Mouse (Mus musculus) C2C12 (cell line): ENCODE measurements at regions not wholly inside any gene's neighbourhood (a gene's known extent, or its start where the extent isn't known, plus 50 kb on each side); places are given as distances from the start of the nearest gene placed in this dataset.

ENCODE experiments used
- H3K27me3 ChIP-seq: one replicate; pipeline ENCODE4 v1.6.1; 2011; ENCODE audit not compliant: control insufficient read depth, insufficient read depth, insufficient read length
- H3K36me3 ChIP-seq: one replicate; pipeline ENCODE4 v1.6.1; 2011; ENCODE audit not compliant: control insufficient read depth, insufficient read depth
- H3K4me3 ChIP-seq: one replicate; pipeline ENCODE4 v1.5.1; 2011; ENCODE audit warnings: mild to moderate bottlenecking, control low read depth; ENCODE audit not compliant: poor library complexity, insufficient read depth, severe bottlenecking
- H3K79me2 ChIP-seq: one replicate; pipeline ENCODE4 v1.6.1; 2011; ENCODE audit not compliant: control insufficient read depth, insufficient read depth
- H3K79me3 ChIP-seq: one replicate; pipeline ENCODE4 v1.6.1; 2011; ENCODE audit warnings: low read depth, control low read depth
- H3ac ChIP-seq: one replicate; pipeline ENCODE3; 2011; ENCODE audit warnings: low read depth; ENCODE audit not compliant: control insufficient read depth, insufficient read length
- CEBPB ChIP-seq: IDR thresholded peaks from one replicate; pipeline ENCODE4 v1.6.1; 2011; ENCODE audit warnings: low read depth, mild to moderate bottlenecking, control low read depth, moderate library complexity
- CTCF ChIP-seq: IDR thresholded peaks from one replicate; pipeline ENCODE4 v1.5.1; 2011; ENCODE audit not compliant: control insufficient read depth, insufficient read depth, insufficient read length
- FOSL1 ChIP-seq: IDR thresholded peaks from one replicate; pipeline ENCODE4 v1.8.0; 2011; ENCODE audit warnings: mild to moderate bottlenecking, low read length; ENCODE audit not compliant: poor library complexity, insufficient read depth, severe bottlenecking
- MAX ChIP-seq: IDR thresholded peaks from one replicate; pipeline ENCODE4 v1.6.1; 2011; ENCODE audit warnings: mild to moderate bottlenecking, control low read depth
- MYOD1 ChIP-seq: IDR thresholded peaks from one replicate; pipeline ENCODE4 v1.6.1; 2011; ENCODE audit warnings: low read depth; ENCODE audit not compliant: control insufficient read depth, insufficient read length
- MYOG ChIP-seq: IDR thresholded peaks from one replicate; pipeline ENCODE4 v1.6.1; 2011; ENCODE audit not compliant: control insufficient read depth, insufficient read length; ENCODE audit errors: extremely low read depth
- USF1 ChIP-seq: IDR thresholded peaks from one replicate; pipeline ENCODE4 v1.6.1; 2011; ENCODE audit warnings: low read depth, mild to moderate bottlenecking, control low read depth, moderate library complexity

DNA sequence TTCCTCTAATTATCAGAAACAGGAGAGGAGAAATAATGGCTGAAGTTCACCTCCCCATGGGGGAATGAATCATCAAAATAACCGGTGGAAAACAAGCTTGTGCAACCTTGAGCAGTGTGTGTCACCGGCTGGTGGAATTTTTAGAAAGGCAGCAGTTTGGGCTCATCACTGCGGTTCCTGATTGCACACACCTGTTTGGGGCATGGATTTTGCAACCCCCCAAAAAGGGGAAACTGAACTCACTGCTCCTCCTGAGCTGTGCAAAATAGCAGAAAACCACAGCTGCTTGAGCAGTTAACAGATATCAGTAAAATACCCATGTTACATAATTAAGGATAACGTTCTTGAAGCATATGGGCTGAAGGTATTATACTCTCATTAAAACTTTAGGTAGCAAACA lies 162.3 kb upstream of the Zeb2 start:
- no peaks in the 10 kb centered on the region for H3K79me2 ChIP-seq
- no peak for TF ChIP-seq MYOD1
- TF ChIP-seq CEBPB, result peak; percentile 75
- no peak overlapping the region for H3K4me3 ChIP-seq
- no peaks in the 10 kb centered on the region for H3K36me3 ChIP-seq
- H3K79me3 ChIP-seq, result no peaks in the 10 kb centered on the region
- no peak overlapping the region for H3ac ChIP-seq
- H3K27me3 ChIP-seq, result no peaks in the 10 kb centered on the region

DNA sequence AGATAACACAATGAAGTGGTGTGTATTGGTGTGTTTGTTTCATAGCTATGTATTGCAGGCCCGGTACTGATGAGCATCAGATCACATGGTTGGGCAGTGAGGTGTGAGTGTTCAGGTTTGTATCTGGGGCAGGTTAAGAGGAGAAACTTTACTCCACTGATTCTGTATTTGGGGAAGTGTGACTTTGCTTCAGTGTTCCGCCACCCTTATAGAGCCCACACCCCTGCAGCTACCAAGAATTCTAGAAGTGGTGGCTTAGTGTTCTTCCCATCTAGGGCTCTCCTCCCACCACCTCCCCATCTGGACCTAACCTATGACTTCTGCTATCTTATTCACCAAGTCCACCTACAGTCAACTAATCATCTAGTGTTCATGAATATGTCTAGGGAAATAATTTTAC lies 160.4 kb upstream of the Zeb2 start:
- Histone ChIP-seq H3K79me2 (no peaks in the 10 kb centered on the region), H3K79me3 (no peaks in the 10 kb centered on the region), H3K4me3 (no peak overlapping the region), H3K36me3 (no peaks in the 10 kb centered on the region), H3K27me3 (no peaks in the 10 kb centered on the region), H3ac (no peak overlapping the region)
- TF ChIP-seq CTCF (no peak), MYOD1 (no peak), MYOG (no peak), MAX (no peak), FOSL1 (no peak), CEBPB (no peak), USF1 (no peak)

DNA sequence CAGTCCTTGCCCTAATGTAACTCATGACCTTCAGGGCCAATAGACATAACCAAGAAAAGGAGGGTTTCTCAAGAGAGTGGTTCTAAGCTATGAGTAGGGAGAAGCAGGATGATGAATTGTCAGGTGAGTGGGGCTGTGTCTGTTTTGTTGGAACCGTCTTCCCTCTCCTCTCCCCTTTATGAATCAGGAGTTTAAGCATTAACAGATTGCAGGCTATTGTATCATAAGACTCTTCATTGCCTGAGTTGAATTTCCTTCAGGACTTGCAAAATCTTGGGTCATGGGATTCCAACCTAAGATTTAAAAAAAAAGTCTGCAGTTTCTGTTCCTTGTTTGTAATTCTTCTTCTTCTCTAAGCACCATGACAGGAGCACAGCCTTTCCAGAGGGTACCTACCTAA lies 159.5 kb upstream of the Zeb2 start:
- Histone ChIP-seq H3K79me2 (no peaks in the 10 kb centered on the region), H3K36me3 (no peaks in the 10 kb centered on the region), H3K27me3 (no peaks in the 10 kb centered on the region), H3K4me3 (no peak overlapping the region), H3K79me3 (no peaks in the 10 kb centered on the region), H3ac (no peak overlapping the region)
- TF ChIP-seq CTCF, result no peak
- no peak for TF ChIP-seq MYOG
- no peak for TF ChIP-seq MAX
- TF ChIP-seq MYOD1, result no peak
- no peak for TF ChIP-seq CEBPB
- no peak for TF ChIP-seq USF1
- no peak for TF ChIP-seq FOSL1

DNA sequence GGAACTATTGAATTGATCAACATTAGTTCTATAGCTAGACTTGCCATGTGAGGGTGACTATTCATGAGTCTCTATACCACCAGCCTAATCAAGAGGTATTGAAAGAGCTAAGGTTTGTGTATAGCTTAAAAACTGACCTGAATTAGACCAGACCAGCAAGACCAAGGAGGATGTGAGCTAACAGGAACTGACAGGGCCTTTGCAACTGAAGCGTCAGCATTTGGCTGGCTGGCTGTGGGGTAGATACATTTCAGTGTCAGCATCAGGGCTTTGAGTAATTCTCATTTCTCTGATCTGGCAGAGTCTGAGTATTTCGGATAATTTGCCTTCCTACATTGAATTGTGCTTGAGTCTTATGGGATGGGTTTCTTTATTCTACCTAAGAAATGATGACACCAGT lies 152.8 kb upstream of the Zeb2 start:
- no peaks in the 10 kb centered on the region for H3K79me2 ChIP-seq
- no peak for TF ChIP-seq CTCF
- TF ChIP-seq USF1, result no peak
- no peak for TF ChIP-seq MYOD1
- TF ChIP-seq CEBPB, result no peak
- TF ChIP-seq FOSL1, result no peak
- no peak for TF ChIP-seq MAX
- no peak for TF ChIP-seq MYOG
- no peak overlapping the region for H3ac ChIP-seq
- no peaks in the 10 kb centered on the region for H3K79me3 ChIP-seq
- no peaks in the 10 kb centered on the region for H3K36me3 ChIP-seq
- H3K4me3 ChIP-seq, result no peak overlapping the region
- no peaks in the 10 kb centered on the region for H3K27me3 ChIP-seq

DNA sequence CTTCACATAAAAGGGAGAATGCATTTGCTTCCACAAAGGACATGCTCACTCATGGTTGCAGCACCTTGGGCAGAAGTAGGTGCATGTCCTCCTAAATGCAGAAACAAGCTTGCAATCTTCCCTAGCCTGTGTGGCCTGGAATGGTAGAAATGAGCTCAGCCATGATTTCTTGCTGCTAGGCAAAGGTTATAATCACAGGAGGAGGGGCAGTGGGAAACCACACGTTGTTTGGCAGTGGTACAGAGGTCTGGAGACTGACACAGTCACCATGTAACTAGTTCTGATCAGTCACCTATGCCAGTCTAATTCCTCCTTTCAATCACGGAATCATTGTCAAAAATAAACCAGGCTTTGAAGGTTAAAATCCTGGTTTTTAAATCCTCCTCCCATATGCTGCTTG lies 148.6 kb upstream of the Zeb2 start:
- Histone ChIP-seq H3ac (no peak overlapping the region), H3K4me3 (no peak overlapping the region), H3K79me2 (no peaks in the 10 kb centered on the region), H3K27me3 (no peaks in the 10 kb centered on the region), H3K79me3 (no peaks in the 10 kb centered on the region), H3K36me3 (no peaks in the 10 kb centered on the region)
- no peak for TF ChIP-seq CTCF
- TF ChIP-seq USF1, result no peak
- TF ChIP-seq MYOD1, result no peak
- no peak for TF ChIP-seq CEBPB
- TF ChIP-seq MYOG, result no peak
- no peak for TF ChIP-seq FOSL1
- no peak for TF ChIP-seq MAX

DNA sequence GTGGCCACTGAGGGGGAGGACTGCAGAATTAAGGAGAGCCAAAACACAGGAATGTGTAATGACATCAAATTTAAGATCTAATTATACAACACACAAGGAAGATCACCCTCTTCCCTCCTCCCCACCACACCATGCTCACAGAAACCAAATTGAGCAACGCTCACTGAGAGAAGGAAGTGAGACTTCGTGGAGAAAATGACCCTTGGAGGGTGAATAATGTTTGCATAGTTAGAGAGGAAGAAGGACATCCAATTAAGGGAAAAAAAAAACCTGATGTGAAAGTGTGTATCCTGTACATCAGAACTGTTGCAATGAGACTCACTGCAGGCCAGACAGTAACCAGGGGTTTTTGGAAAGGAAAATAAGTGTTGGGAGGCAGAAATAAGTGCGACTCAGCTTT lies 144.8 kb upstream of the Zeb2 start:
- Histone ChIP-seq H3K79me2 (no peaks in the 10 kb centered on the region), H3K79me3 (no peaks in the 10 kb centered on the region), H3ac (no peak overlapping the region), H3K36me3 (no peaks in the 10 kb centered on the region), H3K4me3 (no peak overlapping the region), H3K27me3 (no peaks in the 10 kb centered on the region)
- no peak for TF ChIP-seq MAX
- no peak for TF ChIP-seq MYOG
- no peak for TF ChIP-seq CTCF
- TF ChIP-seq USF1, result no peak
- TF ChIP-seq CEBPB, result no peak
